Mouse (Mus musculus): ENCODE results near the gene Sipa1l3. TPM values are rescaled to one million over a fixed set of nuclear protein-coding genes. Genes with fewer than 3 reads are reported as not detected.

The Sipa1l3 gene
- polyA plus RNA-seq, 1 experiment from 2014 or later = 14.8 TPM

DNA sequence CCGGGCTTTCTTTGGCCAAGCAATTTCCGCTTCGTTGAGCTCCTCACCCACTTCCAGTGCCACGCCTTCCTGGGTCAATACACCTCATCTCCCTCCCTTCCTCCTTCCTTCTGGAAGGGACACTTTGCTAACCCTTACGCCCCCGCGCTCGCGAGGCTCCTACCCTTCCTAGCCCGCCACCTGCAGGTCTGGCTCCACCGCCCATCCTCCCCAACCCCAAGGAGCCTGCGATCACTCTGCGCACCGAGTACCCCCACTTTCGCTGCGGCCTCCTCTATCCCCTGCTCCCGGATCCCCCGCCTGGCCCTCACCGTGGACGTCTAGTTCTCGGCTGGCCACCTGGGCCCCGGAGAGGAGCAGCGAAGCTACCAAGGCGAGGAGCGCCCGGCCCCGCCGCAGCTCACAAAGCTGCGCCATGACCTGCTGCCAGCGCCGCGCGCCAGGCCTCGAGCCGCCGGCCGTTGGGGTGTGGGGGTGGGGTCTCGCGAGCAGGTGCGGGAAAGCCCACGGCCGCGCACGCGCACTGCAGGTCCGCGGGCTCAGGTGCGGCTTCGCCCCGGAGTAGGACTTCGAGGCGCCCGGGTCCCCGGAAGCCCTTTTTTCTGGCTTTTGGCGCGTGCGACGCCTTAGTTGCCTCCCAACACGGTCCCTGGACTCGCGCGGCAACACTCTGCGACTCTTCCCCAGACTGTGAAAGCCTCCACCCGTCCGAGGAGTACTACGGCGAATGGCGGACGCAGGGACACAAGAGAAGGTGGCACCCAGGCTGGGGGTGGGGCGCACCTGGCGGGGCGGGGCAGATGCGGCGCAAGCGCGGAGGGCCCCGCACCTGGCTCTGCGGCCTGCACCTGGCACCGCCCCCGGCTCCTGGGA is 237.0 kb downstream of the Sipa1l3 start, which contains the start of gene Spint2:
Gene Spint2, minus strand, starts transcription at position 712 of the 873 bp plus-strand sequence.
- Histone ChIP-seq H3K9ac (replicated peaks) (peak within 1 kb of the TSS; percentile 68), H3K27ac (no peak within 1 kb of the TSS), H3K9me3 (no peaks in the 10 kb centered on the region), H3K36me3 (no peaks in the 10 kb centered on the region), H3K4me2 (replicated peaks) (peak within 1 kb of the TSS; percentile 97), H3K4me1 (replicated peaks) (peaks cover 17% of the 10 kb centered on the region), H3K27me3 (peaks cover 45% of the 10 kb centered on the region), H3K4me3 (replicated peaks) (peak within 1 kb of the TSS; percentile 59)
- ATAC-seq = peak; percentile 79
- WGBS = under 1% methylated on average over 77 of the region's 80 CpGs

DNA sequence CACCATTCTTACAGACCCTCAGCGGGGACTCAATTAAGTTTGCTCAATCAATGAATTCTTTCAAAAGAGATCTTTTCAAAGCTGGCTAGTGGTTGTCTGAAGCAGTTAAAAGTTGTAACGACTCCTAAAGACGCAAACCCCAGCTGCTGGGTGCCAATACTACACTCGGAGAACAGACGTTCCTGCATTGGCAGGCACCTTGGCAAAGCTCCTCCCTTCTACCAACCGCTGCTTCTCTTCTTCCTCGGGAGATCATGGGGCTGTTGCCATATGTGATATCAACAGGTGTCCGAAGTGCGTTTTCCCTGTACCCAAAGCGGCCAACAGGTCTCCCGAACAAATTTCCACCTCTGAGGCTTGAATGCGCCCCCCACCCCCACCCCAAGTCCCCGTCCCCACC is 237.6 kb downstream of the Sipa1l3 start:
- Histone ChIP-seq H3K9ac (replicated peaks) (peak overlapping the region; percentile 68), H3K27me3 (peaks cover 42% of the 10 kb centered on the region), H3K9me3 (no peaks in the 10 kb centered on the region), H3K4me3 (replicated peaks) (peak overlapping the region; percentile 59), H3K27ac (no peak overlapping the region), H3K4me2 (replicated peaks) (peak overlapping the region; percentile 97), H3K4me1 (replicated peaks) (peaks cover 17% of the 10 kb centered on the region), H3K36me3 (no peaks in the 10 kb centered on the region)
- no peak for ATAC-seq
- WGBS = 14% methylated on average over 13 of the region's 13 CpGs

DNA sequence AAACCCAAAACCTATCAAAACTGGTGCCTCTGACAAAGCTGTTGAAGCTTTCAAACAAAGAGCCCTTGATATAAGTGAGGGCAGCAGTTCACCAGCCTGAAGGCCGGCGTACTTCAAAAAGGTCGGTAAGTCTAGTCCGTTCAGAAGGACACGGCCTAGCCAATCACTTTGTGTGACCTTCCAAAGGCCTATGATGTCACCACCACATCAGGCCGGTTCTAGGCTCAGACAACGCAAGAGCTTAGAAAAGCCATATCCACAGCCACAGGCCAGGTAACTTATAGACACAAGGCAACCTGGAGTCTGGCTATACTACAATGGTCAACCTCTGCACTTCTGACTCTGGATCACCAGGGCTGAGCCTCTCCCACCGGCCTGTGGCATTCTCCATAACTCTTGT is 238.5 kb downstream of the Sipa1l3 start:
- no peak for ATAC-seq
- Histone ChIP-seq H3K27me3 (peaks cover 40% of the 10 kb centered on the region), H3K27ac (no peak overlapping the region), H3K36me3 (no peaks in the 10 kb centered on the region), H3K4me3 (replicated peaks) (no peak overlapping the region), H3K9ac (replicated peaks) (no peak overlapping the region), H3K9me3 (no peaks in the 10 kb centered on the region), H3K4me2 (replicated peaks) (no peak overlapping the region), H3K4me1 (replicated peaks) (peaks cover 17% of the 10 kb centered on the region)
- 93% methylated on average over 8 of the region's 8 CpGs for WGBS

DNA sequence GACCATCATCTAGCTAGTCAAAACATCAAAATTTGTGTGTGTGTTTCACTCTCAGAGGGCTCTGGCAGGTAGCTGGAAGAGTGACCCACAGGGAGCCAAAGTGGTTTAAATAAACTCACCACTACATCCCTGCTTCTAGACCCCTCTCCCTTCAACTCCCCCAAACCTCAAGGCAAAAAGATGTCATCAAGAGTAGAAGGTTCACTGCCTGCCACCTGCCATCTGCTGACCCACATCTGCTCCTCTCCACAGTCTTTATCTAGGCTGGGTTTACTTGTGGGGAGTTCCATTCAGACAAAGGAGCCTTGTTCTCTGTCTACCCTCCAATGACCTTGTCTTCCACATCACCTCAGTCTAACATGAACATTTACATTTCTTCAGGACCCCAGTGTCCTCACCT is 239.2 kb downstream of the Sipa1l3 start:
- no peak overlapping the region for H3K4me3 ChIP-seq (replicated peaks)
- H3K4me2 ChIP-seq (replicated peaks) = no peak overlapping the region
- H3K4me1 ChIP-seq (replicated peaks) = peaks cover 17% of the 10 kb centered on the region
- no peaks in the 10 kb centered on the region for H3K36me3 ChIP-seq
- H3K9me3 ChIP-seq = no peaks in the 10 kb centered on the region
- H3K27ac ChIP-seq = no peak overlapping the region
- H3K9ac ChIP-seq (replicated peaks) = no peak overlapping the region
- ATAC-seq = no peak
- H3K27me3 ChIP-seq = peaks cover 34% of the 10 kb centered on the region

DNA sequence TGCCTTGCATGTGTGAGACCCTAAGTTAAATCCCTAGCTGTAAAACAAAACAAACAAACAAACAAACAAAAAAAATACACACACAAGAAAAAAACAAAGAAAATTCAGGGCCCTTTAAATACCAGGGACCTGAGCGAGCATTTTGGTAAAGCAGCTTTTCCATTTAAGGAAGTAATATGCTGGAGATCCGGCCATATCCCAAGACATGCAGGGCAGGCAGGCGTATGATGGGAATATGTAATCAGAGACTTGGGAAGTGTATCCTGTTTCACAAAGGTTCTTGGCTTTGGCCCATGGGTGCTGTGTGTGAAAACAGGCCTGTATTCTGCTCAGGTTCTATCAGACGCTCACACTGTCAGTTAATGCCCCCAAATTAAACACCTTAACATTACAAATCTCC is 240.9 kb downstream of the Sipa1l3 start:
- Histone ChIP-seq H3K9me3 (no peaks in the 10 kb centered on the region), H3K4me1 (replicated peaks) (peaks cover 17% of the 10 kb centered on the region), H3K4me3 (replicated peaks) (no peak overlapping the region), H3K27me3 (peaks cover 28% of the 10 kb centered on the region), H3K9ac (replicated peaks) (no peak overlapping the region), H3K27ac (no peak overlapping the region), H3K4me2 (replicated peaks) (no peak overlapping the region), H3K36me3 (no peaks in the 10 kb centered on the region)
- 94% methylated on average over 4 of the region's 4 CpGs for WGBS
- ATAC-seq = no peak

DNA sequence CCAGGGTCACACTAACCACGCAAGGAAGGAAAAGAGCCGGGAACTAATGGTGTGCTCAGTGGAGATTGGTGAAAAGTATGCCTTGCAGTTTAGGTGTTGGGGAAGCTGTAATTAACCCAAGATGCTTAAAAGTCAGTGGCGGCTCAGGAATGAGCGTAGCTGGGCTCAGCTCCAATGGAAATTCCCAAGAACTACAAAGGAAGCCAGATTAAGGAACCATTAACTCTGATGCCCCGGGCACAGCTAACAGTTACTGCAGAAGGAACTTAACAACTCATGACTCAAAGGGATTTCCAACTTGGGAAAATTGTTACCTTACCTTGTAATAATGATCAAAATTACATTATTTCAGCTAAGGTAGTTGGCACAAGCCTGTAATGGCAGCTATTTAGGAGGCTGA is 241.7 kb downstream of the Sipa1l3 start:
- Histone ChIP-seq H3K4me2 (replicated peaks) (no peak overlapping the region), H3K9ac (replicated peaks) (no peak overlapping the region), H3K36me3 (no peaks in the 10 kb centered on the region), H3K4me1 (replicated peaks) (peaks cover 10% of the 10 kb centered on the region), H3K4me3 (replicated peaks) (no peak overlapping the region), H3K9me3 (no peaks in the 10 kb centered on the region), H3K27ac (no peak overlapping the region), H3K27me3 (peaks cover 20% of the 10 kb centered on the region)
- no peak for ATAC-seq
- WGBS = 82% methylated on average over 5 of the region's 5 CpGs

DNA sequence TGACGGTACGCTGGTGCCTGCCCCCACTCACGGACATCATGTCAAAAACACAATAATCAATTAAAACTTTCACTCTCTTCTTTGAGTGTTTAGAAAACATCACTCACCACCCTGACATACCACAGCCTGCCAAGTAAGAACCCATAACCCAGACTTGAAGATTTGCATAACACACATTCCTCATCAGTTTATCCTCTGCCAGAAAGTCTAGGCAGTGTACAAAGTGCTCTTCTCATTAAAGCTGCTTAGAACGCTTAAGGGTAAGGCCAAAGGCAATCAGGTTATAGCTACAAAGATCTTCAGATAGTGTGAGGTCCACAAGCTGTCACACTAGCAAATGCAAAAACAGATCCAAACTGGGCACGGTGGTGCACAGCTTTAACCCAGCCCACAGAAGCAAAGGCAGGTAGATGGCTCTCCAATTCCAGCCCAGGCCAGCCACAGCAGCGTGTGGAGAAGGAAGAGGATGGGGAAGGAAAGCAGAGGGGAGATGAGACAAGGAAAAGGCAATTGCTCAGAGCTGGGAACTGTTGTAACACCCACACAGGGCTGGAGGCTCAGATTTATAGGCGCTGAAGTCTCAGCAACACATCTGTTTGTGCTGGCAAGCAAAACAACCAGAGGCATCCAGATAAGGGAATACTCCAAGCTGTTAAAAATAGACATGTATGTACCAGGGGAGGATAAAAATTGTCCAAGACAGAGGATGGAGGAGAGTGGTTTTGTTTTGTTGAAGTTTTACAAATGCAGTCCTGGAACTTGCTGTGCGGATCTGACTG is 246.6 kb downstream of the Sipa1l3 start:
- no peaks in the 10 kb centered on the region for H3K4me1 ChIP-seq (replicated peaks)
- no peak overlapping the region for H3K27ac ChIP-seq
- WGBS = 82% methylated on average over 8 of the region's 8 CpGs
- no peaks in the 10 kb centered on the region for H3K9me3 ChIP-seq
- no peaks in the 10 kb centered on the region for H3K36me3 ChIP-seq
- H3K27me3 ChIP-seq = no peaks in the 10 kb centered on the region
- H3K4me2 ChIP-seq (replicated peaks) = no peak overlapping the region
- H3K9ac ChIP-seq (replicated peaks) = no peak overlapping the region
- H3K4me3 ChIP-seq (replicated peaks) = no peak overlapping the region
- no peak for ATAC-seq

DNA sequence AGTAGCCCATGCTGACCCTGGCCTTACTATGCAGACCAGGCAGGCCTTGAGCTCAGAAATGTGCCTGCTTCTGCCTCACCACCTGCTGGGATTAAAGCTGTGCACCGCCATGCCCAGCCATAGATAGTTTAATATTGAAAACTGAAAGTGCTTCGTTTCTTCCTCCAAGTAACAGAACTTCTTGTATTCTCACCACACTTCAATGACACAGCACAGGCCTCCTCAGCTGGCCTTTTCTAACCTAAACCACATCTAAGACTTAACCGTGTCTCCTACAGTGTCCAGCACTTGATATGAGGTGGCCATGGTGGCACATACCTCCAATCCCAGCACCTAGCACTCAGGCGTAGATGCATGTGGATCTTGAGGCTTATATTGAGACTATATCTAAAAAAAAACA is 248.0 kb downstream of the Sipa1l3 start:
- no peak for ATAC-seq
- H3K9ac ChIP-seq (replicated peaks) = no peak overlapping the region
- no peaks in the 10 kb centered on the region for H3K4me1 ChIP-seq (replicated peaks)
- H3K36me3 ChIP-seq = no peaks in the 10 kb centered on the region
- H3K9me3 ChIP-seq = no peaks in the 10 kb centered on the region
- H3K4me2 ChIP-seq (replicated peaks) = no peak overlapping the region
- no peaks in the 10 kb centered on the region for H3K27me3 ChIP-seq
- 88% methylated on average over 4 of the region's 4 CpGs for WGBS
- no peak overlapping the region for H3K27ac ChIP-seq
- no peak overlapping the region for H3K4me3 ChIP-seq (replicated peaks)

Other genes with a start within 250 kb of the Sipa1l3 start
- gene Spint2, start 236.7 kb downstream of the Sipa1l3 start, polyA plus RNA-seq (2015; fragmentation: Nextera tagmentation; extraction: Ambion mirVana) = 26.1 and 28.7 TPM in 2 replicates
- gene Ppp1r14a, start 229.3 kb downstream of the Sipa1l3 start, polyA plus RNA-seq (2015; fragmentation: Nextera tagmentation; extraction: Ambion mirVana) = 7.9 and 8.1 TPM in 2 replicates
- gene Dpf1, start 214.7 kb downstream of the Sipa1l3 start, polyA plus RNA-seq (2015; fragmentation: Nextera tagmentation; extraction: Ambion mirVana) = 201 and 213 TPM in 2 replicates
- 0.32 and 0.59 TPM in 2 replicates for gene Catsperg2, start 208.4 kb upstream of the Sipa1l3 start, polyA plus RNA-seq (2015; fragmentation: Nextera tagmentation; extraction: Ambion mirVana)
- gene Zfp84, start 249.9 kb upstream of the Sipa1l3 start, polyA plus RNA-seq (2015; fragmentation: Nextera tagmentation; extraction: Ambion mirVana) = 17.7 and 19.0 TPM in 2 replicates